Mouse (Mus musculus): ENCODE measurements around the gene Olfr339. TPM values are rescaled to one million over a fixed set of nuclear protein-coding genes. Genes with fewer than 3 reads are reported as not detected.
"Not testable (repeated sequence)": the region's sequence is repeated elsewhere in the genome, so short reads cannot be mapped to it uniquely, and the experiment has no call there.

Gene Olfr339
- not detected in 2 replicates for polyA plus RNA-seq (2015; fragmentation: Nextera tagmentation; extraction: Ambion mirVana)

DNA sequence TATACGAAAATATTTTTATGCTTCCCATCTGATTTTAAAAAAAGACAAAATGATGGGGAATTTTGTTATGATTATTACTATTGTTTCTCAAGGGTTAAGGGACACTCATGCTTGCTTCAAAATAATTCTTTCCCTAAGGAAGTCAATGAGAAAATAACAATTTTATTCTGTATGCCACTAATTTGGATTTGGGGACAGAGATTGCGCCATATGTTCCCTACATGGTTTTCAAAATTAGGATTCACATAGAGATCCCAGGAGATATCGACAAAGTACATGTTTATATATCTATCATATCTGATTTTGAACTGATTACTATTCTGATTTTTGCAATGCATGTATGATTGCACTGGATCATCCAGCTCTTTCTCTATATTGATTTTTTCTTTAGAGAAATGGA, at the start of gene Olfr339:
TSS of gene Olfr339 (plus strand) at position 301 of the 400 bp plus-strand sequence.
- 80% methylated on average over 3 of the region's 3 CpGs for WGBS
- DNase-seq (ENCODE audit: low spot score) (no peak), ATAC-seq (no peak)
- Histone ChIP-seq H3K36me3 (ENCODE audit: insufficient read depth, low read length) (no peaks in the 10 kb centered on the region), H3K9ac (replicated peaks; ENCODE audit: low read depth) (no peak within 1 kb of the TSS), H3K4me1 (ENCODE audit: insufficient read depth, low read depth, low read length) (no peaks in the 10 kb centered on the region), H3K9me3 (ENCODE audit: low read length) (no peaks in the 10 kb centered on the region), H3K4me3 (ENCODE audit: low read depth, low read length) (no peak within 1 kb of the TSS), H3K27me3 (replicated peaks; ENCODE audit: insufficient read depth, low read length) (no peaks in the 10 kb centered on the region), H3K4me2 (replicated peaks; ENCODE audit: low read depth, low read length) (no peak within 1 kb of the TSS), H3K27ac (ENCODE audit: low read length) (no peak within 1 kb of the TSS)
- TF ChIP-seq EP300 (IDR thresholded peaks at IDR 0.05) (no peak), CTCF (IDR thresholded peaks at IDR 0.05) (no peak)

GRCm38 (mm10) chr2:36373219-36373618, 45.5 kb upstream of the Olfr339 start, which contains the start of gene Olfr338:
Olfr338 (plus strand) TSS chr2:36373519.
- H3K4me2 ChIP-seq (replicated peaks; ENCODE audit: low read depth, low read length) = no peak within 1 kb of the TSS
- ATAC-seq (no peak), DNase-seq (ENCODE audit: low spot score) (no peak)
- no peaks in the 10 kb centered on the region for H3K36me3 ChIP-seq (ENCODE audit: insufficient read depth, low read length)
- H3K9ac ChIP-seq (replicated peaks; ENCODE audit: low read depth) = no peak within 1 kb of the TSS
- TF ChIP-seq CTCF (IDR thresholded peaks at IDR 0.05) (no peak), EP300 (IDR thresholded peaks at IDR 0.05) (no peak)
- no peak within 1 kb of the TSS for H3K4me3 ChIP-seq (ENCODE audit: low read depth, low read length)
- H3K9me3 ChIP-seq (ENCODE audit: low read length) = no peaks in the 10 kb centered on the region
- no peaks in the 10 kb centered on the region for H3K27me3 ChIP-seq (replicated peaks; ENCODE audit: insufficient read depth, low read length)
- H3K4me1 ChIP-seq (ENCODE audit: insufficient read depth, low read depth, low read length) = no peaks in the 10 kb centered on the region
- no peak within 1 kb of the TSS for H3K27ac ChIP-seq (ENCODE audit: low read length)

GRCm38 (mm10) chr2:36415174-36415573, 3.6 kb upstream of the Olfr339 start:
- 79% methylated on average over 3 of the region's 3 CpGs for WGBS
- ATAC-seq; H3K27me3 ChIP-seq (replicated peaks; ENCODE audit: insufficient read depth, low read length); H3K4me2 ChIP-seq (replicated peaks; ENCODE audit: low read depth, low read length); DNase-seq (ENCODE audit: low spot score); H3K4me3 ChIP-seq (ENCODE audit: low read depth, low read length); H3K9ac ChIP-seq (replicated peaks; ENCODE audit: low read depth); H3K27ac ChIP-seq (ENCODE audit: low read length); H3K9me3 ChIP-seq (ENCODE audit: low read length); H3K36me3 ChIP-seq (ENCODE audit: insufficient read depth, low read length); H3K4me1 ChIP-seq (ENCODE audit: insufficient read depth, low read depth, low read length): not testable (repeated sequence)

DNA sequence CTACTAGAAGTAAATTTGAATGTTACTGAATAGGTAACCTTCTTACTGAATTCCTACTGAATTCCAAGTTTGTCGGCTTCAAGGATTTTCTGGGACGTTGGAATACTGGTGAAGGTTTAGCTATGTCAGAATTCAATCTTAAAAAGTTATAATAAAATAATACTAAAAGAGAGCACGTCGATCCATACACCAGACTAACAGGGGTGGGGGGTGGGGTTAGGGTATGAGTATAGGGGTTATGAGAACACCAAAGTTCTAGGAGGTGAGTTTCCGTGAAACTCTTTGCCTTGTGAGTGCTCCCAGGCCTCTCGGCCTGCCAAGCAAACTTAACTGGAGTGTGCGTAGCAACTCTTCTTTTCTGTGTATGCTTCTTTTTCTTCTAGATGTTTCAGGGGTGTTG, 3.2 kb upstream of the Olfr339 start:
- not testable (repeated sequence) for ATAC-seq
- WGBS = 88% methylated on average over 7 of the region's 7 CpGs

DNA sequence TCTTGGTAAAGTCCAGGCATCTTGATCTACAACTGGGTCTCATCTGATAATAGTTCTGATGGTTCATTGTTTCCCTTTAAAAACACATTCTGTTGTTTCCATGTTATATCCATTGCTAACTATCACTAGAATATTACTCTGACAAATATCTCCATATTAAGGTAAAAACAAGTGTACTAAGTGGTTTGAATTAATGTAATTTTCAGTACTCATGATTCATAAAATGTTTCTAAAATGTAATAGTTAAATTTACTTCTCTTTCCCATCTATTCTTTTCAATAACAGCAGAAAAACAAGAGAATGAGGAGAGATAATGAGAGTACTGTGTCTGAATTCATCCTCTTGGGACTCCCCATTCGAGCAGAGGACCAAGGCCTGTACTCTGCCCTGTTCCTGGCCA, 33.5 kb downstream of the Olfr339 start, which contains the start of gene Olfr340:
TSS of gene Olfr340 (plus strand) at position 301 of the 400 bp plus-strand sequence.
- no peak within 1 kb of the TSS for H3K4me2 ChIP-seq (replicated peaks; ENCODE audit: low read depth, low read length)

More for the DNA sequence above, 3.2 kb upstream of the Olfr339 start:
- H3K9me3 ChIP-seq (ENCODE audit: low read length); H3K36me3 ChIP-seq (ENCODE audit: insufficient read depth, low read length); DNase-seq (ENCODE audit: low spot score); H3K4me1 ChIP-seq (ENCODE audit: insufficient read depth, low read depth, low read length); H3K27ac ChIP-seq (ENCODE audit: low read length); H3K4me2 ChIP-seq (replicated peaks; ENCODE audit: low read depth, low read length); H3K27me3 ChIP-seq (replicated peaks; ENCODE audit: insufficient read depth, low read length); H3K4me3 ChIP-seq (ENCODE audit: low read depth, low read length); H3K9ac ChIP-seq (replicated peaks; ENCODE audit: low read depth): not testable (repeated sequence)

GRCm38 (mm10) chr2:36473634-36474033, 54.9 kb downstream of the Olfr339 start:
- no peak for DNase-seq (ENCODE audit: low spot score)
- H3K36me3 ChIP-seq (ENCODE audit: insufficient read depth, low read length) = no peaks in the 10 kb centered on the region
- no peaks in the 10 kb centered on the region for H3K27me3 ChIP-seq (replicated peaks; ENCODE audit: insufficient read depth, low read length)
- ATAC-seq = no peak
- no peak overlapping the region for H3K27ac ChIP-seq (ENCODE audit: low read length)
- H3K4me3 ChIP-seq (ENCODE audit: low read depth, low read length) = no peak overlapping the region
- H3K4me2 ChIP-seq (replicated peaks; ENCODE audit: low read depth, low read length) = no peak overlapping the region
- H3K9me3 ChIP-seq (ENCODE audit: low read length) = no peaks in the 10 kb centered on the region
- no peak for TF ChIP-seq EP300 (IDR thresholded peaks at IDR 0.05)
- TF ChIP-seq CTCF (IDR thresholded peaks at IDR 0.05) = no peak
- H3K9ac ChIP-seq (replicated peaks; ENCODE audit: low read depth) = no peak overlapping the region
- H3K4me1 ChIP-seq (ENCODE audit: insufficient read depth, low read depth, low read length) = no peaks in the 10 kb centered on the region

More for the DNA sequence above, 33.5 kb downstream of the Olfr339 start, which contains the start of gene Olfr340:
- no peaks in the 10 kb centered on the region for H3K4me1 ChIP-seq (ENCODE audit: insufficient read depth, low read depth, low read length)
- H3K36me3 ChIP-seq (ENCODE audit: insufficient read depth, low read length) = no peaks in the 10 kb centered on the region
- DNase-seq (ENCODE audit: low spot score) (peak; percentile 2), ATAC-seq (no peak)
- 46% methylated on average over 1 of the region's 1 CpGs for WGBS
- H3K9me3 ChIP-seq (ENCODE audit: low read length) = no peaks in the 10 kb centered on the region
- no peaks in the 10 kb centered on the region for H3K27me3 ChIP-seq (replicated peaks; ENCODE audit: insufficient read depth, low read length)
- no peak within 1 kb of the TSS for H3K4me3 ChIP-seq (ENCODE audit: low read depth, low read length)
- H3K9ac ChIP-seq (replicated peaks; ENCODE audit: low read depth) = no peak within 1 kb of the TSS
- no peak within 1 kb of the TSS for H3K27ac ChIP-seq (ENCODE audit: low read length)
- no peak for TF ChIP-seq CTCF (IDR thresholded peaks at IDR 0.05)
- TF ChIP-seq EP300 (IDR thresholded peaks at IDR 0.05) = no peak

Other genes starting within 250 kb of the Olfr339 start
- gene Ptgs1, start 188.5 kb upstream of the Olfr339 start, polyA plus RNA-seq (2015; fragmentation: Nextera tagmentation; extraction: Ambion mirVana) = 111 and 116 TPM in 2 replicates
- gene Olfr338, start 45.4 kb upstream of the Olfr339 start, polyA plus RNA-seq (2015; fragmentation: Nextera tagmentation; extraction: Ambion mirVana) = not detected in 2 replicates
- not detected in 2 replicates for gene Olfr340, start 33.6 kb downstream of the Olfr339 start, polyA plus RNA-seq (2015; fragmentation: Nextera tagmentation; extraction: Ambion mirVana)
- gene Olfr341, start 63.5 kb downstream of the Olfr339 start, polyA plus RNA-seq (2015; fragmentation: Nextera tagmentation; extraction: Ambion mirVana) = not detected in 2 replicates
- not detected in 2 replicates for gene Olfr342, start 106.1 kb downstream of the Olfr339 start, polyA plus RNA-seq (2015; fragmentation: Nextera tagmentation; extraction: Ambion mirVana)
- gene Olfr344, start 147.7 kb downstream of the Olfr339 start, polyA plus RNA-seq (2015; fragmentation: Nextera tagmentation; extraction: Ambion mirVana) = not detected in 2 replicates
- gene Olfr345, start 221.1 kb downstream of the Olfr339 start, polyA plus RNA-seq (2015; fragmentation: Nextera tagmentation; extraction: Ambion mirVana) = not detected in 2 replicates